Mouse (Mus musculus) lung, adult 2 months (tissue): ENCODE measurements around the gene Mog.

Experiments used
- CTCF ChIP-seq: fragments of 200-500 bp; IDR thresholded peaks from 2 replicates; pipeline ENCODE4 v1.5.1; 2011; ENCODE audit warnings: mild to moderate bottlenecking, low read length, control low read depth; ENCODE audit not compliant: insufficient read depth
- POLR2A ChIP-seq: fragments of 200-500 bp; IDR thresholded peaks from 2 replicates; pipeline ENCODE4 v1.6.1; 2011; ENCODE audit warnings: low read depth, mild to moderate bottlenecking, control low read depth, low read length, borderline replicate concordance; ENCODE audit errors: extremely low read depth

DNA sequence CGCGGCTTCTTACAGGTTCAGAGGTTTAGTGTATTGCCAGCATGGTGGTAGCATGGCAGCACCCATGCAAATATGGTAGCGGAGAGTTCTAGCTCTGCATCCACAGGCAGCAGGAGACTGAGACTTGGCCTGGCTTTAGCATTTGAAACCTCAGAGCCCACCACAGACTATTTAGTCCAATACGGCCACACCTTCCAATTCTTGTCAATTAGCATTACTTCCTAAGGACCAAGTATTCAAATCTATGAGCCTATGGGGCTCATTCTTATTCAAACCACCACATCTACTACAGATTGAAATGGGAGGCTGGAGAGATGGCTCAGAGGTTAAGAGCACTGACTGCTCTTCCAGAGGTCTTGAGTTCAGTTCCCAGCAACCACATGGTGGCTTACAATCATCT, 4.3 kb upstream of the Mog start:
- TF ChIP-seq CTCF (no peak), POLR2A (no peak)
